Mouse (Mus musculus) urinary bladder, postnatal 4 days (tissue): ENCODE measurements around the gene Lrrc8d.
A peak's percentile ranks its signal among the peaks of the same experiment; 100 is the strongest.
"Not testable (repeated sequence)": the region's sequence is repeated elsewhere in the genome, so short reads cannot be mapped to it uniquely, and the experiment has no call there.

Source experiments
- DNase-seq, 2 experiments: peaks; one replicate each; pipeline ENCODE4 v3.0.0; 2021 to 2022; ENCODE audit warnings: low spot score in 2 of 2

Gene Lrrc8d

DNA sequence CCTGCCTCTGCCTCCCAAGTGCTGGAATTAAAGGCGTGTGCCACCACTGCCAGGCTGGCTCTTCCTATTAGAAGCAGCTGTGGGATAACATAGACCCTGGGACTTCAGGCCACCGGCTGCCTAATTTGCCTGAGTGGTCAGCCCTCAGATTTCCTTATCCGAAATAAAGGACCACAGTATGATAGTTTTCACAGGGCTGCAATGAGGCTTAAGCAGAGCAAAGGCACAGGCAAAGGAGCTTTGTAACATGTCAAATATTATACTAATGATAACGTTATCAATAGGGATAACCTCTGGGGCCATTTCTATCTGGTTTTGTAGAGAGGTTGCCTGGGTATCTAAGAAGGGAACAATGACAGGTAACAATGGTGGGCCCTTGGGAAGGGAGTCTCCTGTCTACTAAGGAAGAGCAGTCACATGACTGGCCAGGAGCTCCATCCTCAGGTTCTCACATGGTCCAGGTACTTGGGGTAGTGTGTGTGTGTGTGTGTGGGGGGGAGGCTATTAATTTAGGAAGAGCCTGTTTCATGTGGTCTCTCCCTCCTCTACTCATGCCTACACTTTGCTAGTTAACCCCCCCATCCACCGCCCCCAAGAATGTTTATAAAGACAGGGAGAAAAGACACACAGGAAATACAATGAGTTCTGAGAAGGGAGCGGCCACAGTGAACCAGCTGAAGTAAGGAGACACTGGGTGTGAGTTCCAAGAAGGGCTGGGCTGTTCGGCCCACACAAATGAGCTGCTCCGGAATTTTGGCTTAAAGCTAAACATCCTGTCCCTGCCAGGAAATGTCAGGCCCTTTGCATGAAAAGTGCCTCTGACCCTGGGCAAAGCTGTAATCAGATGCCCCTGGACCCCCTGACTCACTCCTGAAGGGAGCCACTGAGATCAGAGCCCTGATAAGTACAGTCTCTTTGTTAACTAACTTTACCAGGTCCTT, 159.3 kb downstream of the Lrrc8d start:
- peak; percentile 40 to 51 for DNase-seq

DNA sequence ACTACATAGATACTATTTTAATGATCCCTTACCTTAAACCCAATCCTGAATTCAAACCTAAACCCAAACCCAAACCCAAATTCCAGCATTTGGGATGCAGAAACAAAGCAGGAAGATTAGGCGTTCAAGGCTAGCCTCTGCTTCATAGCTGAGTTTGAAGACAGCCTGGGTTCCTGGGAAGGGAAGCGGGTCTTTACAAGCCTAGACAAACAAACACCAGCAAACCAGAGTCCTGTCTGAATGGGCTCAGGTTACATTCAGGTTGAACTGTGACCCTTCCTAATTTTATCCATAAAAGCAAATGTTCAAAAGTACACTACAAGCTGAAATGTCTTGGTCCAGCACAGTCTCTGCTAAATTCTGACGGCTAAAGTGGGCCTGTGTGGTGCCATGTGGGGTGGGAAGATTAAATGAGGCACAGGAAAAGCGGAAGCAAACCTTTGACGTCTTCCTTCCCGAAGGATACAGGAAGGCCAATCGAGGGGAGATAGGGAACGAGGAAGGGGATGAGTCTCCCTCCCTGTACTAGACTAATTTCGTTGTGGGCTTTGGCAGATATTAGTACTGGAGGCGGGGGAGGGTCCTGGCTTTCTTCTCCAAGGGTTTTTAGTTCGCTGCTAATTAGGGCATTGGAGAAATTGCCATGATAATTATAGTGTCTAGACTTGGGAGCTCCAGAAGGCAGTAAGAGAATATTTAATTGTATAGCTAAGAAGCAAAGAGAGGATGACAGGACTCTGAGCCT, 160.1 kb downstream of the Lrrc8d start:
- DNase-seq, result peak in 1 of 2 experiments; percentile 10

DNA sequence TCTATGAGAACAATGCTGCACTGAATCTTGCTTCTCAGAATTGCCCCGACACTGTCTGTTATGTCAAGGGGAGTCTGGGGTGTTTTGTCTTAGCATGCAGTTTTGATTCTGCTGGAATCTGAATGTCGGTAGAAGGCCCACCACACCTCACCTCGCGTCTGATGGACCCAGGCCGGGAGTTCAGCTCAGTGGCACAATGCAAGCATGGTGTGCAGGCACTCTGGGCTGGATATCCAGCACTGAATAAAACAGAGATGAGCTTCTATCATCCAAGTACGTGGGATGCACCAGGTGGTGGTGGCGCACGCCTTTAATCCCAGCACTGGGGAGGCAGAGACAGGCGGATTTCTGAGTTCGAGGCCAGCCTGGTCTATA, 160.7 kb downstream of the Lrrc8d start:
- DNase-seq, result peak in 1 of 2 experiments; percentile 50

DNA sequence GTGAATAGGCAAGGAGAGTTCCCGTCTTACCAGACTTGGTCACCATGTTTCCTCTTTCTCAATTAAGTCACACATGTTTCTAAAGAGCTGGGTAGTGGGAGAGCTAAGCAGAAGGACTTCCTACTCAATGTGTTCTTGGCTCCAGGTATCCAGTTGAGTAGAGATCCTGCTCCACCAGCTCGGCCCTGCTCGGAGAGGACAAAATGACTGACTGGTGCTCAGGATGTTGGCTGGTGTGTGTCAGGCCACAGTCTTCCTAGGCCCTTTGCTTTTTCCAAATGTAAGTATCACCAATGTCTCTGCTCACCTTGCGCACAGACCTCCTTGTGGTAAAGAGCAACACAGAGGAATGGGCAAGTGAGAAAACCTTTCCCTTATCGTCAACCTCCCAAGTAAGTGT, 161.8 kb downstream of the Lrrc8d start:
- DNase-seq, result peak in 1 of 2 experiments; percentile 51

DNA sequence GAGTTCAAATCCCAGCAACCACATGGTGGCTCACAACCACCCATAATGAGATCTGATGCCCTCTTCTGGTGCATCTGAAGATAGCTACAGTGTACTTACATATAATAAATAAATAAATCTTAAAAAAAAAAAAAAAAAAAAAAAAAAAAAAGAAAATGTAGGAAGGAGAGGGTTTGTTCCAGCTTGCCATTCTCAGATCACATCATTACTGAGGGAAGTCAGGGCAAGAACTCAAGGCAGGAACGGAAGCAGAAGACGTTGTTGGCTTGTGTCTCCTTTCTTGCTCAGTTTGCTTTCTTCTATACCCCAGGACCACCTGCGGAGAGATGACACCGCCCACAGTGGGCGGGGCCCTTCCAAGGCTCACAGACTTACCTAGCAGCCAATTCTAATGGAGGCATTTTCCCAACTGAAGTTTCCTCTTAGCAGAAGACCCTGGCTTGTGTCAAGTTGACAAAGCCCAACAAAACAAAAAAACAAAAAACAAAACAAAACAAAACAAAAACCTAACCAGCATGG, 165.4 kb downstream of the Lrrc8d start:
- DNase-seq, result not testable (repeated sequence)

DNA sequence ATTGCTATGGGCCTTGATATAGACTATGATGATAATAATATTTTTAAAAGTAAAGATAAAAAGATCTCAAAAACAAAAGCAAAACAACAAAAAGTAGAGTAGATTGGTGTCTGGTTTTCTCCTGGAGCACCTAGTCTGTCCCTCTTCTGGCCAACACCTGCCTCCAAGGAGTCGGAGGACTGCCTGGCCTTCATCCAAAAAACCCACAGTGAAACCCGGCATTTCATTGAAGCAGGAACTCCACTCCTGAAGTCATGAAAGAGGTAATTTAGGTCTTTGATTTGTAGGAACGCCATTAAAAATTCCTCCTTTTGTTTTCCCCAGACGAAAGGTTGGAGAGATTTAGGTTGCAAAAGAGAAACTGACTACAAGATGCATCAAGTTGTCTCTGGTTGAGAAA, 167.7 kb downstream of the Lrrc8d start:
- DNase-seq, result no peak

DNA sequence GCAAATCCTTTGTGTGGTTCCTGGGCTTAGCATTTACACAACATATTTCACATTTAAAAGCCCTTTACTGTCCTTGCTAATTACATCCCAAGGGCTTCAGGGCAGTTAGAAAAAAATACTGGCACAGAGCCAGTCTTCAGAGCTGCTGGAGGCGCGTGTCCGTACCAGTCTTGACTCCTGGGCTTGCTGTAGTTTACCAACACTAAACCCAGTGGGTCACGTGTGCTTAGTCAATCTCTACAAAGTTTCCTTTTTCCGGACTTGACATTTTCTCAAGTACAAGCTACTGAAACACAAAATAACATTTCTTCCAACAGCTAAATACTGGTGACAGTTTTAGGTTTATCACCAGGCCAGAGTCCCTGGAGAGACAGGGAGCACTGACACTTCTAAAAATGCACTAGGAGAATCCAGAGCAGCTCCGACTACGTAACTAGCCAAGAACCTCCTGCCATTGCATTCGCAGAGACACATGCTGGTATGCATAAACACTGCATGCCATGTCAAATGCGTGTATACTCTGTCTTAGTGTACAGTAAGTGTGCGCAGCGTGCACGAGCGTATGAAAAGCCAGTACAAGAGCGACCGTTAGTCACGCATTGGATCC, 168.2 kb downstream of the Lrrc8d start:
- DNase-seq, result no peak

DNA sequence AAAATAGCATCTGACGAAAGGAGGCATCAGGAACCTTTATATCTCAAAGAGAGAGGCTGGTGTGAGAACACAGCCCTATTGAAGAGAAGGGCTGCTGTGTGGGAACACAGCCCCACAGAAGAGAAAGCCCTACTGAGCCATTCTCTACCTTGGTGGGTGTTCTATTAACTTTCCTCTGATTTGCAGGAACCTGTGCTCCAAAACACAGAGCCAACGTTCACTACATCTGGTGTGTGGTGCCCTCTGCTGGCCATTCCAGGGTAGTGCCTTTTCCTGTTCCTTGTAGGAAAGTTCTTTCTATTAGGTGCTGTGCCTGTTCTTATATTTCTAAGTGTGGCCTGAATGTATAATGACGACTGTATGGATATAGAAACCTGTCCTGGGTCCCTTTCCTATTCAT, 168.8 kb downstream of the Lrrc8d start:
- DNase-seq, result peak; percentile 59 to 86

DNA sequence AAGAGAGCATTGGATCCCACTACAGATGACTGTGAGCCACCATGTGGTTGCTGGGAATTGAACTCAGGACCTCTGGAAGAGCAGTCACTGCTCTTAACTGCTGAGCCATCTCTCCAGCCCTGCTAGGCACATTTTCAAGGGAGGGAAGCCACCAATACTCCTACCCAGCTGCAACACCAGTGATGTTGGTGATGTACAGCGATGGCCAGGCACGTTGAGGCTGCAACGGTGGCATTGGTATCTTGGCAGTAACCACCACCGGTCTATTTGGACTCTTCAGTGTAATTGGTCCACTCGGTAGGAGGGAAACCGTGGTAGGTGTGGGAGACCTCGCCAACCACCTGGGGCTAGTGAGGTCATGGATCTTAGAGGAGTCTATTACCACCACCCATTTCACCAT, 170.0 kb downstream of the Lrrc8d start:
- no peak for DNase-seq

DNA sequence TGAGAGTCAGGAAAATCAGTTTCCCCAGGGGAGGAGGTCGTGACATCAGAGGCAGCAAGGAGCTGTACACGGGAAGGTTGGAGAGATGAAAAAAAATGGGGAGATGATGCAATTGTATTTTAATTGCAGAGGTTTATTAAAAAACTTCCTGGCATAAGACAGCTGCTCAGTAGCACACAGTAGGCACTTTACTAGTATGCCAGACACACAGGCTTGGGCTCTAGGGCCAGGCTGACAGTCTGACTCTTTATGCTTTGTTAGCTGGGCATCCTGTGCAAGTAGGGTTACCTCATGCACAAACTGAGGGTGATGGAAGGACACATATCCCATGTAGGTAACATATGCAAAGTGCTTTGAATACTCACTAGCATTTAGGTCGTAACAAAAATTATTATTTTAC, 171.4 kb downstream of the Lrrc8d start:
- no peak for DNase-seq

DNA sequence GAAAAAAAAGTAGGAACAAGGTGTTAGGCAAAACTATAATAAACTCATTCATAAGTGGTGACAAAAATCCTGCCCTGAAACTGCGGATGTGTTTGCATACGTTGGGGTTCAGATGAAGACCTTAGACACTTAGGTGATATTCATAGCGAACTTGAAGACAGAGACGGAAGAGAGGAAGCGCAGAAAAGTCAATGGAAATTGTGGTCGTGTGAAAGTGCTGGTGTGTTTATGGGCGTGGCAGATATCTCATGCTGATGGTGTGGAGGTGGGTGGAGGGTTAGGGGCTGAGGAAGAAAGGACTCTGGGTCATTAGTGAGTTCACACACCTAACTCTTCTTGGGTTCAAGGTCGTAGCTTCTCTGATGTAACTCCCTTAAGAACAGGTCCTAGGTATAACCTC, 172.4 kb downstream of the Lrrc8d start:
- no peak for DNase-seq

DNA sequence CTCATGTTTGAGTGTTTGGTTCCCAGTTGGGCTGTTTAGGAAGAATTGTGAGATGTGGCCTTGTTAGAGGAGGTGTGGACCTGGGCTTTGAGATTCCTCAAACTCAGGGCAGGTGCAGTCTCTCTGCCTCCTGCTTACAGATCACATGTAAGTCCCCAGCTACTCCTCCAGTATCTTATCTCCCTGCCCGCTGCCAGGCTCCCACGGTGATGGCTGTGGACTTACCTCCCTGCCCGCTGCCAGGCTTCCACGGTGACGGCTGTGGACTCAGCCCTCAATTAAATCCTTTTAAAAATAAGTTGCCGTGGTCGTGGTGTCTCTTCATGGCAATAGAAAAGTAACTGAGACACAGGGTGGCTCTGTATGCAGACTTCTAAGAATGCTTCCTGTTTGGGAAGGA, 173.1 kb downstream of the Lrrc8d start:
- no peak for DNase-seq

DNA sequence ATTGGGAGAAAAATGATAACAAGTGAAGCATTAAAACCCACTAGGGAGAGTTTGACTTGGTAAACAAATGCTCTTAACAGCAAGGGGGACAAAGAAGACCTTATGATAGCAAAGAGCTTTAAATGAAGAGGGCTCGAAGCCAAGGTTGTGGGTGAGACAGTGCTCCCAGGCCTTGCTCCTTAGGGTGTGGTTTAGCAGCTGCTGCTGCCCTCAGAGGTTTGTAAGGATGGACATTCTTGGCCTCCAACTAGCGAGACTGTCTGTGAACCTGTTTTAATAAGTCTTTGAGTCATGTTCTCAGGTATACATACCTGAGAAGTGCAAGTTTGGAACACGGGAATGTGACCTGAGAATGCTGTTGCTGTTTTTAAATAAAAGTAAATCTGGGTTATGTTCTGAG, 174.0 kb downstream of the Lrrc8d start:
- DNase-seq, result no peak

DNA sequence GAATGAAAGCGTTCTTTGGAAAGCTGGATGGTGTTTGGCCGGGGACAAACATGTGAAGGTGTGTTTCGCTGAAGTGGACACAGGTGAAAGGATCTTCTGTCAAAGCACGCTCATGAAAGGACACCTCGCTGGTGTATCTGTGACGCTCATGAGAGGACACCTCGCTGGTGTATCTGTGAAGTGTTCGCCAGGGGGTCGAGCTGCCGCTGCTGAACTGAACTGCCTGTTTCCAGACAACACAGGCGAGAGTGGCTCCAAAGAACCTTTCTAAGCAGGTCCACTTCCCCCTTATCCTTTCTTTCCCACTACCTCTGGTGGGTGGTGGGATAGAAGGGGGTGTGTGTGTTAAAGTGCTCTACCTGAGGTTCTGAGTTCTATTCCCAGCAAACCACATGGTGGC, 174.7 kb downstream of the Lrrc8d start:
- no peak for DNase-seq

DNA sequence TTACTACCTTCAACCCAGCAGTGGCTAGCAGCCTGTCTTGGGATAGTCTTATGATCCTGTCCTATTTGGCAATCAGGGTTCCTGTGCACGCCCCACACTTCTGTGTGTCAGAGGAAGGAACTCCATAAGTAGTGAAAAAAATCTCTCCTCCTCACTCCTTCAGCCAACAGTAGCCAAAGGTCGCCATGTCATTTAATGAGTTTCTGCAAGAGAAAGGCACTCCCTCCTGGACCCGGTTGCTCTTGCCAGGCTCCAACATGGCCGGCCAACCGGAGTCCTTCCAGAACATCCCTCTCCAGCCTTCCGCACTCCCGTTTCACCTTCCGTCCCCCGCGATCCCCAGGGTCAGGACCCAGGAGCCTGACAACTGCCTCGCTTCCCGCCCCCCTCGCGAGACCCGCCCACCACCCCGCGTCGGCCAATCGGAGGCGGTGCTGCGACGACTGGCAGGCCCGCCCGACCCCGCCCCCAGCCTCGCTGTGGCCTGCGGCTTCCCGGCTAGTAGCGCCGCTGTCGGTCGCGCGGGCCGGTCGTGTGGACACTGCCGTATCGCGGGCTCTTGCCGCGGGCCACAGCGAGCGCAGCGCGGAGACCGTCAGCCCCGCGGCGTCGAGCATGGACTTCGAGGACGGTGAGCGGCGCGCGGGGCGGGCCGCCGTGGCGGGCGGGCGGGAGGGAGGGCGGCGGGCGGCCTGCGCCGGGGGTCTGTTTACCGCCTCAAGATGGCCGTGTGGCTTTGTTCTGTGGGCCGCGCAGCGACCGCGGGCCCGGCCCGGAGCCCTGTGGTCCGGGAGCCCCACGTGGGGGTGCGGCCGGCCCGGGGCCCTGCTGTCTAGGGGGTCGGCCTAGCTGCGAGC, 176.5 kb downstream of the Lrrc8d start, which contains the start of gene Zfp326:
Zfp326 (plus strand) TSS at position 498 of the 857 bp plus-strand sequence.
- peak; percentile 90 to 91 for DNase-seq

DNA sequence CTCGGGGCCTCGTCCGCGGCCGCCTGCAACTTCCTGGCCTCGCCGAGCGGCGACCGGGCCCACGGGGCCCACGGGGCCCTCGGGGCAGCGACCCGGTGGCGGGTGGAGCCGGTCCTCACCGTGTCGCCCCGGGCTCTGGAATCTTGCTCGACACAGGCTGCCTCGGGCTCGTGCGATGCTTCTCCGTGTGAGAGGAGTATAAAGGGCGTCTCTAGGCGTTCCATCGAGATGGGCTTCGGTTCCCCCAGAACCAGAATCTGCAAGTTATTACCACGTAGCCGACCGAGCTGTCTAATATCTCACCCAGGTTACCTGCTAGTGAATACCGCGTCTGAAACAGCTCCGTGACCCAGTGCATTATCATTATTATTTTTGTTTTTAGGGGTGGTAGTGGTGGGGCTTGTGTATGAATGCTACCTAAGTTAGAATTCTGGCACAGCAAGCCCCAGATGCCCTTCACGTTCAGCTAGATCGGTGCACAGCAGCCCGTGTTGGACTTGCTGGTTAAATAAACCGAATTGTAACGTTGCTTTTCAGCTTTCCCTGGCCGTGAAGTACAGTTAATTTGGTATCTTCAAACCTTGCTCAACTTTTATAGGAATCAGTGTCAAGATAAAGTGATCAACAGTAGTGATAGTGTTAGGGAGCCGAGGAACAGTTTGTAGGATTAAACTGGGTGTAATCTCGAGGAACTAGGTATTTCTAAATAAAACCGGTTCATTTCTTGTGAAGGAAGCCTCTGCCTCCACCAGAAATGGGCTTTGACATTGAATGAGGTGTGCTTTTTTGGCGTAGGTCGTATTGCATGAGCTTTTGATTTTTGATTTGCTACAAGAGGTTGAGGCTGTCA, 177.4 kb downstream of the Lrrc8d start:
- no peak for DNase-seq
